ENCODE assay signal across 13 mouse cellular contexts in the genomic region with DNA sequence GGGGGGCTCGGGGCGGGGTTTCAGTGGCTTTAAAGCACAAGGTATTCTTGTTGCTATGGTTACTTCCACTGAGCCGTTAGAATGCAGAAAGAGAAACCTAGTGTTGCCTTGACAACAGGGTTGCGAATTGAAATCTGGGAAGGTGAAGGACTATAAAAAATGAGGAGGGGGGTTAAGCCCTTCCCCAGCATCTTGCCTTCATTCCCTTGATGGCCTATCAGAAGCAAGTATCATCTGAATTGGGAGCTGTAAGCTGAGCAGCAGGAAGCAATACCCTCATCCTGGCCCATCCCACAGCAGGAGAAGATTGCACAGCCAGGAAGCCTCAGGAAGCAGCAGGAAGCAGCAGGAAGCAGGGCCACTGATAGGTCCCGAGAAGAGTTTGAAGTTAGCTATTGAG.
A peak's percentile ranks its signal among the peaks of the same experiment; 100 is the strongest.
DNase-seq lines count a peak whose midpoint lies in the region; ATAC-seq and TF ChIP-seq lines count a peak whose summit lies in the region.
"Had no signal": no experiment of that assay in that cellular context is flagged by ENCODE, and none has a peak within 500 bp of the region (broad histone marks: within the 10 kb centered on the region; RNA-seq: fewer than 3 reads in every experiment).

No protein-coding gene starts in this region.

- no peaks in the 10 kb centered on the region for H3K9me3 ChIP-seq in forebrain, embryonic 14.5 days (replicated peaks; ENCODE audit: control insufficient read depth, low read length)
- H3K9me3 ChIP-seq in midbrain, embryonic 15.5 days = no peaks in the 10 kb centered on the region
- H3K9me3 ChIP-seq in stomach, postnatal 0 days (ENCODE audit: control insufficient read depth, low read length) = no peaks in the 10 kb centered on the region
- H3K9me3 ChIP-seq: embryonic facial prominence, embryonic 15.5 days had no signal

- no peaks in the 10 kb centered on the region for H3K27me3 ChIP-seq in forebrain, embryonic 14.5 days (replicated peaks; ENCODE audit: control insufficient read depth, insufficient read depth, low read length)
- no peaks in the 10 kb centered on the region for H3K27me3 ChIP-seq in midbrain, embryonic 15.5 days (replicated peaks)
- H3K27me3 ChIP-seq in stomach, postnatal 0 days (ENCODE audit: control insufficient read depth, insufficient read depth, low read length) = no peaks in the 10 kb centered on the region
- H3K27me3 ChIP-seq: embryonic facial prominence, embryonic 15.5 days had no signal

- H3K27ac ChIP-seq in forebrain, embryonic 14.5 days (ENCODE audit: low read depth, low read length) = no peak overlapping the region
- H3K27ac ChIP-seq in midbrain, embryonic 15.5 days = peak overlapping the region; percentile 76
- H3K27ac ChIP-seq in stomach, postnatal 0 days (replicated peaks) = no peak overlapping the region
- H3K27ac ChIP-seq: embryonic facial prominence, embryonic 15.5 days had no signal

- 10% methylated on average over 5 of the region's 5 CpGs for WGBS in forebrain, embryonic 14.5 days
- WGBS in midbrain, embryonic 15.5 days = 9% methylated on average over 5 of the region's 5 CpGs
- WGBS in stomach, postnatal 0 days = 23% methylated on average over 5 of the region's 5 CpGs

- ATAC-seq in forebrain, embryonic 14.5 days = peak; percentile 66
- peak; percentile 92 for ATAC-seq in midbrain, embryonic 15.5 days (replicated peaks)
- ATAC-seq in stomach, postnatal 0 days (ENCODE audit: low FRiP score, low TSS enrichment) = no peak

- H3K4me2 ChIP-seq in forebrain, embryonic 14.5 days (ENCODE audit: low read length) = no peak overlapping the region
- 0 out of 2 replicates have a peak overlapping the region, but pooled peaks have one; percentile 6 for H3K4me2 ChIP-seq in midbrain, embryonic 15.5 days
- no peak overlapping the region for H3K4me2 ChIP-seq in stomach, postnatal 0 days (replicated peaks; ENCODE audit: low read depth)
- H3K4me2 ChIP-seq: embryonic facial prominence, embryonic 15.5 days had no signal

- peak; percentile 12 to 35 for DNase-seq in left cerebral cortex, postnatal 14 days (ENCODE audit: low spot score in 2 of 2)
- DNase-seq in left cerebral cortex, adult 11 months (ENCODE audit: low spot score) = no peak
- DNase-seq in brain, embryonic 18.5 days (ENCODE audit: low read depth, low spot score) = peak; percentile 75
- peak; percentile 67 for DNase-seq in forebrain, embryonic 14.5 days (ENCODE audit: low spot score)
- no peak for DNase-seq in gastrocnemius, adult 8-10 months (ENCODE audit: low spot score in 2 of 2)
- DNase-seq in urinary bladder, adult 18-20 months (ENCODE audit: low spot score in 2 of 2) = no peak
- DNase-seq in stomach, postnatal 0 days (ENCODE audit: low spot score) = no peak
- DNase-seq: adrenal gland, postnatal 36 days; heart, adult 11 months; kidney, adult 8-10 months; right cerebral cortex, postnatal 25 days had no signal

- TF ChIP-seq CTCF in stomach, postnatal 0 days (IDR thresholded peaks at IDR 0.05; ENCODE audit: low read depth) = no peak

- intact Hi-C loops in left cerebral cortex, postnatal 14 days (cut with DNase I) = no loop called here

- H3K9ac ChIP-seq in forebrain, embryonic 14.5 days (ENCODE audit: low read length) = no peak overlapping the region
- no peak overlapping the region for H3K9ac ChIP-seq in midbrain, embryonic 15.5 days
- H3K9ac ChIP-seq in stomach, postnatal 0 days (ENCODE audit: low read length) = no peak overlapping the region
- H3K9ac ChIP-seq: embryonic facial prominence, embryonic 15.5 days had no signal

- H3K4me3 ChIP-seq in forebrain, embryonic 14.5 days (ENCODE audit: low read depth, low read length) = no peak overlapping the region
- H3K4me3 ChIP-seq in midbrain, embryonic 15.5 days = no peak overlapping the region
- no peak overlapping the region for H3K4me3 ChIP-seq in stomach, postnatal 0 days (ENCODE audit: low read depth, low read length)
- H3K4me3 ChIP-seq: embryonic facial prominence, embryonic 15.5 days had no signal

- H3K4me1 ChIP-seq in forebrain, embryonic 14.5 days (ENCODE audit: control insufficient read depth, insufficient read depth, low read length) = 0 out of 2 replicates have a peak, but pooled peaks cover 5% of the 10 kb centered on the region
- H3K4me1 ChIP-seq in midbrain, embryonic 15.5 days = peaks cover 15% of the 10 kb centered on the region
- no peaks in the 10 kb centered on the region for H3K4me1 ChIP-seq in stomach, postnatal 0 days (replicated peaks; ENCODE audit: control insufficient read depth, insufficient read depth)
- H3K4me1 ChIP-seq: embryonic facial prominence, embryonic 15.5 days had no signal

- H3K36me3 ChIP-seq in forebrain, embryonic 14.5 days (ENCODE audit: control insufficient read depth, insufficient read depth, low read length) = no peaks in the 10 kb centered on the region
- H3K36me3 ChIP-seq in midbrain, embryonic 15.5 days (replicated peaks) = no peaks in the 10 kb centered on the region
- H3K36me3 ChIP-seq in stomach, postnatal 0 days (ENCODE audit: control insufficient read depth, insufficient read depth, low read length) = no peaks in the 10 kb centered on the region
- H3K36me3 ChIP-seq: embryonic facial prominence, embryonic 15.5 days had no signal

- no peak for TF ChIP-seq EP300 in stomach, postnatal 0 days (optimal IDR thresholded peaks at IDR 0.05)

Comparison
In these comparisons a context has a peak if more than half of its experiments do, and no peak if none do; other contexts are left out.
1. DNase-seq: peak in left cerebral cortex, postnatal 14 days (2 of 2), brain, embryonic 18.5 days (single experiment) and forebrain, embryonic 14.5 days (single experiment); none in left cerebral cortex, adult 11 months (single experiment), gastrocnemius, adult 8-10 months (0 of 2), urinary bladder, adult 18-20 months (0 of 2) and stomach, postnatal 0 days (single experiment).